Mouse (Mus musculus): ENCODE results near the gene Vmn1r60. TPM values are rescaled to one million over a fixed set of nuclear protein-coding genes. Genes with fewer than 3 reads are reported as not detected.
"Not testable (repeated sequence)": the region's sequence is repeated elsewhere in the genome, so short reads cannot be mapped to it uniquely, and the experiment has no call there.

Vmn1r60 gene
- not detected for polyA plus RNA-seq (2021)

DNA sequence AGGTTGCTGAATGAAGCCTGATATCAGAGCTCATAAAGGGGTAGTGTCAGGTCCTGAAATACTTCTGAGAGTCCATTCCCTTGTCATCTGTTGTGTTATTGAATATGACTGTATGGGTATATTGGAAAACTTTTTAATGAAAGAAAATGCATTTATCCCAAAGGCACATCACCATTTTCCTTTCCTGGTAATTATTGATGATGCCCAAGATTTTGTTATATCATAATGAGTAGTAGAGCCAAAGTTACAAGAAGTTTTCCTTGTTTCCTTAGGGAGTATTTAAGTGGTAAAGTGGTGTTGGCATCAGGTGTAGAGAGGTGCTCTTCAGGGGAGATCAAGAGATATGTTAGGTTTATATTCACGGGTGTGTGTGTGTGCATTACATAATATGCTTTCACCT lies at the start of gene Vmn1r60:
TSS of gene Vmn1r60 (minus strand) at position 101 of the 400 bp plus-strand sequence.
- POLR2A ChIA-PET; ATAC-seq; H3K27me3 ChIP-seq; CTCF ChIA-PET; DNase-seq (ENCODE audit: low read depth, low spot score); in situ Hi-C loops (cut with MboI; ENCODE audit: low pct_unique_long_range_greater_than_20kb): not testable (repeated sequence)

DNA sequence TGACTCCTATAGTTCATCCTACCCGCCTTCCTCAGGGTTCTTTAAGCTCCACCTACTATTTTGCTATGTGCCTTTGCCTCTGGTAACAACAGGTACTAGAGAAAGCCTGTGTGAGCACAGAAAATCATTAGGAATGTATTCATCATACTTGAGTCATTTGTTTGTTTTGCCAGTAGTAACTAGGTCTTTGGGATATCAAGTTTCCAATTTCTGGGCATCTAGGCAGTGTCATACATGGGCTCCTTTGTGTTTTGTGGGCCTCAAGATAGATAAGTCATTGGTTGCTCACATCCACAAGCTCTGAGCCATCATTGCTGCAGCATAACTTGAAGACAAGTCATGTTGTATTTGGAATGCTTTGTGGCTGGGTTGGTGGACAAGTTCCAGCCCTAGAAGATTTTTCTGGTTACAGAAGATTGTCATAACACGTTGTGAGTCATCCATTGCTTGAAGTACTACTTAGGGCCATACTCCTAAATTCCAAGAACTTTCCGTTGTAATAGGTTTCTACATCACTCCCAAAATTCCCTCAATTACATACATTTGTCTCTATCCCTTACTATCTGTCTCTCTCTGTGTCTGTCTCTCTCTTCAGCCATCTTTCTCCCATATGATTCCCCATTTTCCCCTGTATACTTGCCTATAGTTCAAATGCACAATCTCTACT lies 6.2 kb downstream of the Vmn1r60 start:
- CTCF ChIA-PET; DNase-seq (ENCODE audit: low read depth, low spot score); in situ Hi-C loops (cut with MboI; ENCODE audit: low pct_unique_long_range_greater_than_20kb); ATAC-seq; H3K27me3 ChIP-seq; POLR2A ChIA-PET: not testable (repeated sequence)

DNA sequence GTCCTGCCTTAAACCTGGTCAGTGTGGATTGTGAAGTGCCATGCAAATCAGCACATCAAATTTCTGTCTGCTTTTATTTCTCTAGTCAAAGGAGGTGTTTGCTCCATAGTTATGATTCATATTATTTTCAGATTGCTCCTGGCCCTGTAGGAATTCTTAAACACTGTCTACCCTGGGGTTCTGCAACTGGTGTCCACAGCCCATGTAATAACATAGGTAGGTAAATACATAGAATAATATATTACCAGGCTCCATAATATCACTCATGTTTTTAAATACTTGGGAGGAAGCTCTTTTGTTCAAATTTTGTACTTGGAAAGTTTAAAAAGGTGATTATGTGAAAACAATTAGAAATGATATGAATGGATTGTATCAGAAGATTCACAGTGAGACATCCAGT lies 53.3 kb downstream of the Vmn1r60 start, which contains the start of gene Vmn2r28:
TSS of gene Vmn2r28 (minus strand) at position 101 of the 400 bp plus-strand sequence.
- CTCF ChIA-PET; POLR2A ChIA-PET; DNase-seq (ENCODE audit: low read depth, low spot score); H3K27me3 ChIP-seq; in situ Hi-C loops (cut with MboI; ENCODE audit: low pct_unique_long_range_greater_than_20kb); ATAC-seq: not testable (repeated sequence)

Other genes starting within 250 kb of the Vmn1r60 start
- gene Gm5065, start 196.8 kb downstream of the Vmn1r60 start, polyA plus RNA-seq (2021), result not detected
- gene Nlrp2, start 196.3 kb downstream of the Vmn1r60 start, polyA plus RNA-seq (2021), result not detected
- gene Vmn1r58, start 133.9 kb downstream of the Vmn1r60 start, polyA plus RNA-seq (2021), result not detected
- gene Vmn1r59, start 90.5 kb downstream of the Vmn1r60 start, polyA plus RNA-seq (2021), result not detected
- gene Vmn2r28, start 53.4 kb downstream of the Vmn1r60 start, polyA plus RNA-seq (2021), result not detected
- not detected for gene Vmn1r61, start 66.0 kb upstream of the Vmn1r60 start, polyA plus RNA-seq (2021)
- not detected for gene Vmn1r62, start 126.3 kb upstream of the Vmn1r60 start, polyA plus RNA-seq (2021)